Mouse (Mus musculus) embryo, embryonic 10.5 days (tissue): ENCODE data around the gene Atp4a.
"Not testable (repeated sequence)": the region's sequence is repeated elsewhere in the genome, so short reads cannot be mapped to it uniquely, and the experiment has no call there.

Source experiments
- DNase-seq: peaks from one replicate; pipeline ENCODE4 v3.0.0-alpha.2; 2015; ENCODE audit warnings: low spot score

Atp4a gene

GRCm38 (mm10) chr7:30730064-30730722 is 18.2 kb downstream of the Atp4a start:
- DNase-seq, result peak; percentile 10

DNA sequence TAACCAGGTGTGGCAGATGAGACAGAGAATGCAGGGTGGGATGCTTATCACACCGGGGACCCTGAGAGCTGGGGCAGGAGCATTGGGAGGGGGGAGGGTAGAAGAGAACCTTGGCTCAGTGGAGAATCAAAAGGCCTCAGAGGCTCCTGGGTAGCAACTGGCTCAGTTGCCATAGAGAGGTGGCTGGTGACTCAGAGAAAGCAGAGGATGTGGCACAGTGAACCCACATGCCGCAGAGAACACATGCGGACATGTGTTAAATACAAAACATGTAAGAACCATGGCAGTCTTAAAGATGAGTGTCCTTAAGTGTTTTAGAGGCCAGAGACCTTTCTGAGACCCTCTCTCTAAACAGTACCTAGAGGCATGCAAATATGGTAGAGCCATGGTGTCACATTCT is 24.2 kb downstream of the Atp4a start:
- no peak for DNase-seq

- DNase-seq, result not testable (repeated sequence)
Observed at GRCm38 (mm10) chr7:30742570-30742969, 30.6 kb downstream of the Atp4a start.

GRCm38 (mm10) chr7:30743617-30744016 is 31.6 kb downstream of the Atp4a start, which contains the start of gene Gapdhs:
Gene Gapdhs, minus strand, starts transcription at chr7:30743681.
- DNase-seq, result not testable (repeated sequence)

- no peak for DNase-seq
Observed at GRCm38 (mm10) chr7:30744022-30744598, 32.1 kb downstream of the Atp4a start.

- DNase-seq, result no peak
Observed at GRCm38 (mm10) chr7:30747525-30748204, 35.7 kb downstream of the Atp4a start.

DNA sequence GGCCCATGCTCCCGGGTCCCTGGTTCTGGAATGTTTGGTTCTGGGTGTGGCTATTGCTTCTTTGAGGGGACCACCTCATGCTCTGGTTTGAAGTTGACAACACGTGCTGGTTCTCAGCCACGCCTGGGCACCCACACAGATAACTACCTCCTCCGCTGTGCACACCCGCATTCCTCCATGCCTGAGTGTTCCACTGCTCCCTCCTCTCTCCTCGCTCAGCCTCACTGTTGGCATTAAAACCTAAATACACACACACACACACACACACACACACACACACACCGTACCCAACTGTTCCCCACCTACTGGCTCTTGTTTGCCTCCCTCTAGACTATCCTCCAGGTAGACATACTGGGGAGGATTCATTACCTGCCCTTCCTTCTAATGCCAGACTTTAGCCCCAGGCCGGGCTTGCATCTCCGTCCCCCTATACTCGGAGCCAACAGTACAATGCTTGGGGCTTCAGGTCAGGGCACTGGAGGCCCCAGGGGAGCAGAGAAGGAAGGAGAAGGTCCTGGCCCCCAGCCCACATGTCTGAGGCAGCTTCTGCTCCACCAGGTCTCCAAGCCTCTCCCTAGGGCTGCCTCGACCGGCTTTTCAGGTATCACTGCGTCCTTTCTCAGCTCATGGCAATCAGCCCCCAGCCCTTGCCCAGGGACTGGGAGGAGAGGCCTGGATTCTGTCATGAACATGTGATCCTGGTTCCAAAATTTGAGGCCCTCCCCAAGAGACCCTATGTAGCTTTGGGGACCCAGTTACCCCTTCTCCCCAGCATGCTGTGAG is 38.0 kb downstream of the Atp4a start:
- no peak for DNase-seq

DNA sequence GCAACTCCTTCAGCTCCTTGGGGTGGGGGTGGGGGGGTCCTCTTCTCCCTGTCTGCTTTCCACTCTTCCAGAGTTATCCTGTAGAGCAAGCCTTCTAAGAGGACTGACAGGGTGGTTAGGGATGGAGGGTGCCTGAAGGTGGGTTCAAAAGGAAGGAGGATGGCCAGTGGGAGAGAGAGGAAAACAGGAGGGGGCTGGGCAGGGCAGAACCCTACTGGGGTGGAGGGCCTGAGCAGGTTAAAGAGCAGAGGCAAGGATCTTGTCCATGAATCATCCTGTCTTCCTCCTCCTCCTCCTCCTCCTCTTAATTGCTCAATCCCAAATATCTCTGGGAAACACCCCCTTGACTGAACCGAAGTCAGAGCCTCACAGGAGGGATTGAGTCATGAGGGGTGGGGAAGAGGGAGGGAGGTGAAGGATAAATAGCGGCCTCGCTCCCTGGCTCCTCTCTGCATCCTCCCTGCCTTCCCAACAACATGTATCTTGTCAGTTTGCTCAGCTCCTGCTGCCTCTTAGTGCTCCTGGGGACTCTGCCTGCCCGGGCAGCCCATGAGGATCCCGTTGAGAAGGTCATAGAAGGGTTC is 39.2 kb downstream of the Atp4a start, which contains the start of gene Sbsn:
Gene Sbsn (plus strand): TSS at position 386 of the 584 bp plus-strand sequence.
- no peak for DNase-seq

- no peak for DNase-seq
Observed at GRCm38 (mm10) chr7:30757001-30757400, 45.0 kb downstream of the Atp4a start.

DNA sequence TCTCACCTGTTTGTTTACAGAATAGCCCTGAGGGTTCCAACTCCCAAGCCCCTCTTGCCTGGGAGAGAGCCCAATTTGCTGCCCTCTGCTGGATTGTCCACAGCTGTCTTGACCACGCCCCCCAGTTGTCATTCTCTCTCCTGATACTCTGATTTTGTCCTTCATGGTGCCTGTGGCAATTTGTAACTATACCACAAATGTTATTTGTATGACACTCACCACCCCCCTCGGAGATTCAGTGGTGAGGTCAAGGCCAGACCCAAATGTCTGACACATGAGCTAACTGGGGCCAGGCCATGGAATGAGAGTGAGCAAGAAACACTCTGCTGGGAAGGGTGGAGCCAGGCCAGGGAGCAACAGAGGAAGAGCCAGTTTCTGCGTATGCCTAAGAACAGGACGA is 46.8 kb downstream of the Atp4a start:
- DNase-seq, result peak; percentile 60

- no peak for DNase-seq
Observed at GRCm38 (mm10) chr7:30761769-30762352, 49.9 kb downstream of the Atp4a start.

GRCm38 (mm10) chr7:30763456-30763855 is 51.4 kb downstream of the Atp4a start, which contains the start of gene Dmkn:
Gene Dmkn, plus strand, starts transcription at chr7:30763756.
- no peak for DNase-seq

DNA sequence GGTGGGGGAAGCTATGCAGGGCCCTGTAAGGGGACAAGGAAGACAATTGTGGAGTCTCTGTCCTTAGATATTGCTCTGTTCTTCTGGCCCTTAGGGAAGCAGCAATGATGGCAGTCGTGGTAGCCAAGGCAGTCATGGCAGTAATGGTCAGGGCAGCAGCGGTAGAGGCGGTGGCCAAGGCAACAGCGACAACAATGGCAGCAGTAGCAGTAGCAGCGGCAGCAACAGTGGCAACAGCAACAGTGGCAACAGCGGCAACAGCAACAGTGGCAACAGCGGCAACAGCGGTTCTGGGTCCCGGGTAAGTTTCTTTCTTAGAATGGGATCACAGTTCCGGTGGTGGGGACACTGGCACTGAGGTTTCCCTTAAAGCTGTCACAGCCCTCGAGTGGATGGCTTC is 53.2 kb downstream of the Atp4a start:
- DNase-seq, result peak; percentile 19

GRCm38 (mm10) chr7:30766408-30766807 is 54.4 kb downstream of the Atp4a start:
- no peak for DNase-seq

DNA sequence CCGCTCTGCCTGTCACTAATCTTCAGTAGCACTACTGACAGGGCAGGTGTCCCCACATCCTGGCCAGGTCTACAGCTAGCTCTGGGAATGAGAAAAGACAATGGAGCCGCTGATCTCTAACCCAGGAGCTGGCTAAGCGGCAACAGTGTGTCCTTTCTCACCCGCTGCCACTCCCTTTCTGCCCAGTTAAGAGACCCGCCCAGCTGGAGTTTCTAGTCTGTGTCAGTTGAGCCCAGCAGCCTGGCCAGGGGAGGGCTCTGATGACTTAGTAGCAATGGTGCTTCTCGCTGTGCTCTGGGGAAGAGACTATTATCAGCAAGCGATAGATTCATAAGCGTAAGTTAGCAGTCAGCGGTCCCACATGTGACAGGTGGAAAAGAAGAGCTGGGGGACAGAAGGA is 57.2 kb downstream of the Atp4a start:
- DNase-seq, result no peak
